Mouse (Mus musculus) urinary bladder, postnatal 25 days (tissue): ENCODE results near the gene Il20ra.
"Not testable (repeated sequence)": the region's sequence is repeated elsewhere in the genome, so short reads cannot be mapped to it uniquely, and the experiment has no call there.

Experiments
- DNase-seq: peaks from one replicate; pipeline ENCODE4 v3.0.0; 2022; ENCODE audit warnings: low spot score

Il20ra gene

GRCm38 (mm10) chr10:19712421-19712836 lies at the start of gene Il20ra:
TSS of gene Il20ra (plus strand) at chr10:19712570.
- DNase-seq = peak; percentile 56

- DNase-seq = no peak
These were observed 43.4 kb upstream of the Il20ra start for GRCm38 (mm10) chr10:19668973-19669372.

GRCm38 (mm10) chr10:19672015-19672414 lies 40.4 kb upstream of the Il20ra start:
- DNase-seq = no peak

GRCm38 (mm10) chr10:19673146-19673545 lies 39.2 kb upstream of the Il20ra start:
- DNase-seq = no peak

- DNase-seq = no peak
These were observed 24.7 kb upstream of the Il20ra start for GRCm38 (mm10) chr10:19687686-19688085.

GRCm38 (mm10) chr10:19691287-19691686 lies 21.1 kb upstream of the Il20ra start:
- DNase-seq = no peak

GRCm38 (mm10) chr10:19691771-19692170 lies 20.6 kb upstream of the Il20ra start:
- DNase-seq = no peak

GRCm38 (mm10) chr10:19692332-19692731 lies 20.0 kb upstream of the Il20ra start:
- no peak for DNase-seq

- no peak for DNase-seq
These were observed 19.4 kb upstream of the Il20ra start for GRCm38 (mm10) chr10:19692988-19693387.

GRCm38 (mm10) chr10:19693629-19694028 lies 18.7 kb upstream of the Il20ra start:
- DNase-seq = no peak

- DNase-seq = no peak
These were observed 13.0 kb upstream of the Il20ra start for GRCm38 (mm10) chr10:19699331-19699730.

- no peak for DNase-seq
These were observed 7.9 kb upstream of the Il20ra start for GRCm38 (mm10) chr10:19704445-19704844.

GRCm38 (mm10) chr10:19707768-19708167 lies 4.6 kb upstream of the Il20ra start:
- DNase-seq = no peak

GRCm38 (mm10) chr10:19708277-19709070 lies 3.9 kb upstream of the Il20ra start:
- no peak for DNase-seq

GRCm38 (mm10) chr10:19711020-19711419 lies 1.4 kb upstream of the Il20ra start:
- DNase-seq = no peak

- no peak for DNase-seq
These were observed 709 bp upstream of the Il20ra start for GRCm38 (mm10) chr10:19711551-19712171.

GRCm38 (mm10) chr10:19718627-19719026 lies 6.3 kb downstream of the Il20ra start:
- no peak for DNase-seq

- DNase-seq = no peak
These were observed 9.9 kb downstream of the Il20ra start for GRCm38 (mm10) chr10:19722320-19722719.

GRCm38 (mm10) chr10:19724158-19724832 lies 11.9 kb downstream of the Il20ra start:
- DNase-seq = no peak

GRCm38 (mm10) chr10:19738442-19738841 lies 26.1 kb downstream of the Il20ra start:
- DNase-seq = not testable (repeated sequence)

GRCm38 (mm10) chr10:19745662-19746061 lies 33.3 kb downstream of the Il20ra start:
- DNase-seq = no peak

GRCm38 (mm10) chr10:19746156-19746555 lies 33.8 kb downstream of the Il20ra start:
- no peak for DNase-seq

GRCm38 (mm10) chr10:19747661-19748060 lies 35.3 kb downstream of the Il20ra start:
- no peak for DNase-seq
